Mouse (Mus musculus) ES-Bruce4 (cell line): ENCODE data around the gene Gpr132.

Experiments used
- CTCF ChIP-seq: IDR thresholded peaks from one replicate; pipeline ENCODE4 v1.8.1; 2011; ENCODE audit warnings: low read depth, low read length
- EP300 ChIP-seq: IDR thresholded peaks from 2 replicates; pipeline ENCODE4 v1.6.1; 2011; ENCODE audit warnings: low read depth, low read length; ENCODE audit not compliant: insufficient read depth
- POLR2A ChIP-seq: IDR thresholded peaks from one replicate; pipeline ENCODE4 v1.8.1; 2011; ENCODE audit warnings: low read length; ENCODE audit not compliant: insufficient read depth

- TF ChIP-seq CTCF (no peak), EP300 (no peak), POLR2A (no peak)
These were observed at the start of gene Gpr132 for GRCm38 (mm10) chr12:112868178-112869087.
